Mouse (Mus musculus) megakaryocyte, embryonic 14.5 days (primary cell): ENCODE measurements around the gene Mrpl43.

Experiments used
- FLI1 ChIP-seq: IDR thresholded peaks from 2 replicates; pipeline ENCODE4 v1.6.1; 2012; ENCODE audit warnings: low read length, inconsistent platforms, mixed read lengths
- GATA1 ChIP-seq: IDR thresholded peaks from 3 replicates; pipeline ENCODE4 v1.6.1; 2012; ENCODE audit warnings: mixed read lengths, low read length, inconsistent platforms, borderline replicate concordance

DNA sequence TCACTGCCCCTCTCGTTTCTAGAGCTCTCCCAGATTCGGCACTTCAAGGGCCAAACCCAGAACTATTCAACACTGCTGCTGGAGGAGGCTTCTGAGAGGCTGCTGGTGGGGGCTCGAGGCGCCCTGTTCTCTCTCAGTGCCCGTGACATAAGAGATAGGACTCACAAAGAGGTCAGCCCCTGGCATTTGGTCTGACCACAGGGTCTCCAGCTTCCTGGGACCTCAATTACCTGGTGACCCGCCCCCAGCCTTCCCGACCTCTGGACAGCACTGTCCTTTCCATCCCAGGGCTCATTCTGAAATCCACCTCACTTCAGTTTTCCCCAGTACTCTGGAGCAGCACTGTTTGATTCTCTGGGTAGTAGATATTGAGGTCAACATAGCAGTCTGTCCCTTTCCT lies 13.5 kb downstream of the Mrpl43 start:
- TF ChIP-seq GATA1 (no peak), FLI1 (no peak)
